Mouse (Mus musculus): ENCODE data around the gene Slc22a16.

DNA sequence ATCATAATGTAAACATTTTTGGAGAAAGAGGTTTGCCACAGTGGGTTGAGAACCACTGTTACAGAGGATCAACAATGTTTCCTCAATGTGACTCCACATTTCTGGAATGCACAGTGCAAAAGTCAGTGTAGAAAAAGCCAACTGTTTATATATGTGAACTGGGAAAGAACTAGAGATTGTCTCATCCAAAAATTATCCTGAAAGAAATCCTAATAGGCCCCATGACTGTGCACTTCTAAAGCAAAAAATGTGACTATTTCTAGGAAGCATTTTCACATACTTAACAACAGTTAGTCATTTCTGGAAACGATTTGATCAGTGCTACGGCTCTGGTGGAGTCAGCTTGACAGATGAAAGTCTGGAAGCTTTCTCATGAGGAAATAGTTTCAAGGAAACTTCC lies 18.3 kb upstream of the Slc22a16 start:
- TF ChIP-seq CTCF (IDR thresholded peaks at IDR 0.05; ENCODE audit: low read depth, low read length) = no peak
- no peak for TF ChIP-seq GATA1 (IDR thresholded peaks at IDR 0.05; ENCODE audit: borderline replicate concordance, low read length)

Data from G1E (cell line).